Mouse (Mus musculus): ENCODE results near the gene Gm498.
A peak's percentile ranks its signal among the peaks of the same experiment; 100 is the strongest.

The Gm498 gene

DNA sequence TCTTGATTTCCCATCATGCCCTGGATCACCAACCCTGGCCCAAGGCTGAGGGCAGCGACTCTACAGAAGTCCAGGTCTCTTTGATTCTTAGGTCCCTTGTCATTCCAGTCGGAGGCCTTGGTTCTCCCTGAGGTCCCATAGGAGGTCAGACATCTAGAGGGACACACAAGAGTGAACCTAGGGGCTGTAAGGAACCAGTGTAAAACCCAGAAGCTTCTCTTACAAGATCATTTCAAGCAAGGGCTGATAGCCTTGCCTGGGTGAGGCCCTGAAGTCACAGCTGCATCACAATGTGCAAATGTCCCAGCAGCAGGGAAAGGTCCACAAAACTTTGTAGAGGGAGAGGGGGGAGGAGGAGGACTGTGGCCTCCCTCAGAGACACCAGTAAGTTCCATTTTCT, at the start of gene Gm498:
Gene Gm498 (plus strand): TSS at position 301 of the 400 bp plus-strand sequence.
- DNase-seq (ENCODE audit: low spot score), result no peak

DNA sequence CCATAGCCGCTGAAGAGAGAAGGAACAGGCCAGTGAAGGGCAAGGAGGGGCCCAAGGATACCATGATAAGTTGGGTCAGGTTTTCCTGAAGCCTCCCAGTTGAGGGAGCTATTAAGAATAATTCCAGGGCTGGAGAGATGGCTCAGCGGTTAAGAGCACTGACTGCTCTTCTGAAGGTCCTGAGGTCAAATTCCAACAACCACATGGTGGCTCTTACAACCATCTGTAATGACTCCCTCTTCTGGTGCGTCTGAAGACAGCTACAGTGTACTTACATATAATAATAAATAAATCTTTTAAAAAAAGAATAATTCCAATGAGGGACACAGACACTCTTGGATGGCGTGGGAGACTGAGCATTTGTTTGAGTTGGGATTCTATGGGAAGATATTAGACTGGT, 47.4 kb upstream of the Gm498 start:
- DNase-seq (ENCODE audit: low spot score), result no peak

DNA sequence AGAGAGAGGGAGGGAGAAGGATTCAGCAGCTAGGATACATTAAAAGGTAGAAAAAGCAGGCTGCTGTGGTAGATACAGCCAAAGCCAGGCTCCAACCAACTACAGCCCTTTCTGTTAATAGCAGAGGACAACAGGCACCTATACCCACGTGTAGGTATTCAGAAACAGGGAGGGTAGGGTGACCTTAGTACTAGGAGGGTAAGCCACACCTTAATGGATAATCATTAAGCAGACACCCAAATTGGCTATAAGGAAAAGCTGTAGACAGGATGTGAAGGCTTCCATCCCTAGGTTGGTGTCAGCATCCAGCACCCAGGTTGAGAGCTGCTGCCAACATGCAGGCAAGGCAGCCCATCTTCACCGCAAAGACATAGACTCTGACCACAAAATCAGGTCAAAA, 45.4 kb upstream of the Gm498 start:
- no peak for DNase-seq (ENCODE audit: low spot score)

DNA sequence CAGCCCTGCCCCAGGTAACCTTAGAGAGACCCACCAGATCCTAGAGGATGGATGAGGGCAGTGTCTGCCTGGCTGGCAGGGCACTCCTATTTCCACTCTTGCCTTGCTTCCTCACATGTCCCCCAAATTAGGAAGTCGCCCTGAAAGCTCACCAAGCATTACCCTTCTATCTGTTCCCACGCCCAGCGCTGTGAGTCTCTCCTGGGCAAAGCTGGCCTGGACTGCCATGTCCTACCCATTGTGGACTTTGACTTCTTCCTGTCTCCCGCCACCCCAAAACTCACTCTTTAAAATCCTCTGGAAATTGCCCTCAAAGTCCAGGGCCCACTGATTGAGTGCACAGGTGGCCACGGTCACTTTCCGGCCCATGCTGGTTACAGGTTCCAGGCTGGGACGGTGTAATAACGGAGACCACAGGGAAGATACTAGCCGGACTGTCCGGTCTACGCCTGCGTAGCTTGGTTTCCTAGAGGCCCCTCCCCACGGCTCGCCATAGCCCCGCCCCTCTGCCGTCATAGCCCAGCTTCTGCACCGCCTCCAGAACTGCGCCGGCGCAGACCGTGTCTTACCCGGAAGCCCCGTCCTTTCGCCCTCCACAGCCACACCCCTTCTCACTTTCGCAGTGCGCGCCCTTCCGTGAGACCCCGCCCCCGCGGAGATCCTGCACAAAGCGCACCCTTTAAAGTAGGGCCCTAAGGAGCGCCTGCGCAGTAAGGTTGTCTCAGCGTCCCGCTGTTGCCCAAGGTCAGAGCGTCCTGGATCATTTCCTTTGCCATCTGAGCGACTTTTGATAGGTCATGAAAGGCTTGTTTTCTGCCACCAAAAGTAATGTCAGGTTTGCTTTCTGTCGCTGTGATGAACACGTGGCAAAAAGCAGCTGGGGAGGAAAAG, 44.0 kb upstream of the Gm498 start, which contains the start of the genes Nadsyn1 and Dhcr7:
Gene Nadsyn1 (minus strand): TSS at position 475 of the 891 bp plus-strand sequence.
Gene Dhcr7 (plus strand): TSS at position 771 of the 891 bp plus-strand sequence.
- peak; percentile 93 for DNase-seq (ENCODE audit: low spot score)

DNA sequence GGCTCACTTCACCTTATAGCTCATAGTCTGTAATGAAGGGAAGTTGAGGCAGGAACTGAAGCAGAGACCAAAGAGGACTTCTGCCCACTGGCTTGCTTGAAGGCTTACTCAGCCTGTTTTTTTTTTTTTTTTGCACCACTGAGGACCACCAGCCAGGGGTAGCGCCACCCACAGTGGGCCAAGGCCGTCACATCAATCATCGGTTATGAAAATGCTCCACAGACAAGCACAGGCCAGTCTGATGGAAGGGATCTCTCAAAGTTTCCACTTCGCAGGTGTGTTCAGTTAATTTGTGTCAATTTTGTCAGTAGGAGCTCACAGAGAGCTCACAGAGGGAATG, 43.4 kb upstream of the Gm498 start:
- no peak for DNase-seq (ENCODE audit: low spot score)

DNA sequence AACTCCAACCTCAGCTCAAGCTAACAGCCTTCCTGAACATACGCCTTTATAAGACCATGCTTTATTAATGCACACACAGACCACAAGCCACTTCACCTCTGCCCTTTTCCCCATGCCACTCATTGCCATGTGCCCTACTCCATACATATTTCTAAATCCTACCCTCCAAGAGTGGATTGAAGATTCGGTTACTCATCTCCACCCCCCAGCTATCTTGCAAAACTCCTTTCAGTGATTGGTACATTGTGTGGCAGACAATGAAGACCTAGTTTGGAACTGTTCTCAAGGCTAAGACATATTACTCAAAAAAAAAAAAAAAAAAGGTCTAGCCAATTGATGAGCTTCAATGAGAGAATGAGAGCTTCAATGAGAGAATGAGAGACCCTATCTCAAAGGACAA, 39.7 kb upstream of the Gm498 start:
- no peak for DNase-seq (ENCODE audit: low spot score)

DNA sequence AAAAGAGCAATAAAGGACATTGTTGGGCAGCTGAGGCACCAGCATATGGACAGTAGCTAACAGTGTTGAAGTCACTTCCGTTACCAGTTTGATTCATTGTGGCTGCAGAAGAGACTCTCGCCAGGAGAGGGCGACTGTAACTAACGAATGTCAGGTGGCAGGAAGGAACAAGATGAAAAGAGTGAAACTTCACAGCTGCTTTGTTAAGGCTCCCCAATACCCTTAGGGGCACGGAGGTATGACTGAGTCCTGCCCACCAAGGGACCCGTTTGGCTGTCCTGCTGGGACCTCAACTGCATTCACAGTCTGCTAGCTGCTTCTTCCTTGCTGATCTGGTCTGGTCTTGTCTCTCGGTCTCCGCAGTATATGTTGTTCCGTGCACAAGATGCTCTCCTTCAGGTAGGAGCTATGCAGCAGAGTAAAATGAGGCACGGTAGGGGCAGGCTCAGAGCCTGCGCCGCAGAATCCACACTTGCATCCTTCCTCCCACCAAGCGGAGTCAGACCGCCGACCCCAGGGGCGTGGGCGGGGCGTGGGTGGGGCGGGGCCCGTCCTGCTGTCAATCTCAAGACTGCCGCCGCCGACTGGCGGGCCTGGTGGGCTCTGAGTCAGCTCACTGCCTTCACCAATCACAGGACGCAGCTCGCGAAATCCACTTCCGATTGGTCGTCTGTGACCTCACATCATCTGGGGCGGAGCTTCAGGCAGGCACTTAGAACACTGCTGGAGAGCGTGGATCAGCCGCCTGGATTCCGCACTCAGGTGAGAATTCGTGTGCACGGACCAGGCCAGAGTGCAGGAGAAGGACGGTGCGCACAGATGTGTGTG, 36.9 kb upstream of the Gm498 start:
- DNase-seq (ENCODE audit: low spot score), result peak; percentile 68

DNA sequence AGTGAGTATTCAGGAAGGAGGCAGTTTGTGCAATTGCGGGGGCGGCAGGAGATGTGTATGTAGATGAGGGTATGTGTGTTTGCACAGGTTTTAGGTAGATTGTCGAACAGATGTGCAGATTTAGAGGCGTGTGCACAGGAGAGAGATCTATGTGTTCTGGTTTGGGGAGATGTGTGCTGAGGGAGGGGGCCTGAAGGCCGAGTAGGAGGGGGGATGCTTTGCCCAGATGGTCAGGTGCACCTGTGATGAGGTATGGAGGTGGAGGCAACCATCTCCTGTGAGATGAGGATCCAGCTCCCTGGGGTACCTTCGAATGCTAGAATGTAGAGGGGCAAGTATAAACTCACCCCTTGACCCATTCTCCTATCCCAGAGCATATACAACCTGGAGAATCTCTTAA, 36.2 kb upstream of the Gm498 start:
- DNase-seq (ENCODE audit: low spot score), result no peak

DNA sequence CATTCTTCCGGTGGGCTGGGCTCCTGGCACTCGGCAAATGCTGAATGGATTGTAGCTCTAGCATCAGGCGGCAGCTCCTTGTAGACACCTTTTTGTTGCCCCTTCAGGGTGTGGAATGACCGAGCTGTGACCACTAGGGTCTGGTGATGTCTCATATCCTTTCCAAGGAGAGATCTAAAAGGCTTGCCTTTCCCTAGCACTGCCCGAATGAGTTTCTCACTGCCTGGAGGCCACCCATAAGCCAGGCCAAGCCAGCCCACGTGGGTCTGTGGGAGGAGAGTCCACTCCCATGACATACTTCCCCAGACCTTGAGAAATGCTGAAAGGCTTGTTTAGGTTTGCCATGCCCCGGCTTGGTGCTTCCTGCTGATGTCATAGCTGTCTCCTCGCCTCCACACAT, 34.4 kb upstream of the Gm498 start:
- no peak for DNase-seq (ENCODE audit: low spot score)

DNA sequence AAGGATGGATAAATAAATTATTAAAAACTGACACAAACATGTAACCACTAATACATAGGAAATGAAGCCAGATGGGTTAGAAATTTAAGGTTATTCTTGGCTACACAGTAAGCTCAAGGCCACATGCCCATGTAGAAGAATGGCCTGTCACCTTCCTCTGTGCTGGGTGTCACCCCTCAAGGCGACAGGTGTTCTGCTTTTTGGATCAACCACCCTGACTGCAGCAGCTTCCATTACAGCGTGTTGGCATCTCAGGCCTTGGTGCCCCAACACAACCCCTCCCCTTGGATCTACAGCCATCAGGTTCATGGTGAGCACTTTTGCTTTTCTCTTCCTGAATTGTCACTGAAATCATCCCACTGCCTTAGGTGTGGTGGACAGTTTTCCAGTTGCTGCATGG, 34.0 kb upstream of the Gm498 start:
- DNase-seq (ENCODE audit: low spot score), result no peak

DNA sequence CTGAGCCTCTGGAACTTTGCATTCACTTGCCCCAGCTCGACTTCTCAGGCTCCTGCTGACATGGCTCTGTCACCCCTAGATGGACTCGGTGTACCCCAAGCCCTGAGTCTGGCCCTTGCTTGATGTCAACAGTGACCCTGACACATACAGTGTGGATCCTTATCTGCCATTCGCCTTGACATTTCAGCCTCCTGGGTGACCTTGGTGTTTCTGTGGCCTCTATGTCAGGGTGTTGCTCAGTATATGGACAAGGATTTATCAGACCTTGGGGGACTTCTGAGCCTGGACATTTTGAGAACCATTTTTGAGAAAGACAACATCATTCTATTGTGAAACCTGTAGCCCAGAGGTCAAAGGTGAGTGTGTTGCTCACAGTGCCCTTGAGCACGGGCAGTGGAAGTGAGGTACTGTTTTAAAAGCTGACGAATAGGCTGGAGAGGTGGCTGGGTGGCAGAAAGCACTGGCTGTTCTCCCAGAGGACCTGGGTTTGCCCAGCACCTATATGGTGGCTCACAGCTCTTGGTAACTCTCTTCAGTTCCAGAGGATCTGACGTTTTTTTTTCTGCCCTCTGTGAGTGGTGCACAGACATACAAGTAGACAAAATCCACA, 33.0 kb upstream of the Gm498 start:
- DNase-seq (ENCODE audit: low spot score), result no peak

DNA sequence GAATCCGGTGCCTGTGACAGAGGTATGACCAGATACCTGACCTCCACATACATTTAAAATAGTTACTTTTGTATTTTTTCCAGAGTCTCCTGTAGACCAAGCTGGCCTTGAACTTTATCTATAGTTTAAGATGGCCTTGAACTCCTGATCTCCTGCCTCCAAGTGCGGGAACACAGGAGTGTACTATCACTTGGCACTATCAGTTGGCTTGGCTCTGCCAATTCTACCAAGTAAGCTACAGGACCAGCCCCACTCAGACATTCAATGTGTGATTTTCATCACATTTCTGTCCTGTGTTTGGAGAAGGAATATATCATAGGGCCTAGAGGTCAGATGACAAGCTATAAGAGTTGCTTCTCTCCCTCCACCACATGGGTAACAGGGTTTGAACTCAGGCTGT, 32.3 kb upstream of the Gm498 start:
- DNase-seq (ENCODE audit: low spot score), result no peak

DNA sequence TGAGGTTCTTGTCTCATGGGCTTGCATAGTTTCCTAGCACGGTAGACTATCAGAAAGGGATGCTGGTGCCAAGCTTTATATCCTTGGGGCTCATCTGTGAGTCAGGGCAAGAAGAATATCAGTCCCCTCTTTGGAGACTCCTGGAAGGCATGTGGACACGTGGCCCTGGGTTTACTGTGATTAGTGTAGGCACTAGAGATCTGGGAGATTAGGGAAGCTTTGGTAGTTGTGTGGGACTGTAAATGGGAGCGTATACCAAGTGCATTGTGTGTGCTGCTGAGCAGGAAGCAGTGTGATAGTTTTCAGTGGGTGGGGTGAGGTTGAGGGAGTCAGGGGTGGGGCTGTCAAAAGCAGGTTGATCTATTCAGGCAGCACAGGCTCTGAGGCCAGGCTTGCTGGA, 31.7 kb upstream of the Gm498 start:
- no peak for DNase-seq (ENCODE audit: low spot score)

DNA sequence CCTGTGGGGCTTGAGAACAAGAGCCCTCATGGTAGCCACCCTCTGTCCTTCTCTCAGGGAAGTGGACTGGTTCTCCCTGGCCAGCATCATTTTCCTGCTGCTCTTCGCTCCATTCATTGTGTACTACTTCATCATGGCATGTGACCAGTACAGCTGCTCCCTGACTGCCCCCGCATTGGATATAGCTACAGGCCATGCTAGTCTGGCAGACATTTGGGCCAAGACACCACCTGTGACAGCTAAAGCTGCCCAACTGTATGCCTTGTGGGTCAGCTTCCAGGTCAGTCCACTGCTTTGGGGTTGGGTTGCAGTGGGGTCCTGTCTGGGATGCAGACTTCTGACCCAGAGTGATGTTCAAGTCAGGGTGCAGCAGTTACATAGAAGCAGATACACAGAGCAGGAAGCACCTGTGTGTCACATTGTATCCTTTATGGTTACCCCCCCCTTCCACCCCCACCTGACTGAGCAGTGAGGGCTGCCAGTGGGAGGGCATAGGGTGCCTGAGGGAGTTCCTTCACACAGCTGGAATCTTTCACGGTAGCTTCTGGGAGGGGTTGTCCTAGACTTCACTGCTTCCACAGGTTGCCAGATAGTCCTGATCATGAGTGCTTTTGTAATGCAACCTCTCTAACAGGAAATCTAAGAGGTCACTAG, 28.8 kb upstream of the Gm498 start:
- no peak for DNase-seq (ENCODE audit: low spot score)

DNA sequence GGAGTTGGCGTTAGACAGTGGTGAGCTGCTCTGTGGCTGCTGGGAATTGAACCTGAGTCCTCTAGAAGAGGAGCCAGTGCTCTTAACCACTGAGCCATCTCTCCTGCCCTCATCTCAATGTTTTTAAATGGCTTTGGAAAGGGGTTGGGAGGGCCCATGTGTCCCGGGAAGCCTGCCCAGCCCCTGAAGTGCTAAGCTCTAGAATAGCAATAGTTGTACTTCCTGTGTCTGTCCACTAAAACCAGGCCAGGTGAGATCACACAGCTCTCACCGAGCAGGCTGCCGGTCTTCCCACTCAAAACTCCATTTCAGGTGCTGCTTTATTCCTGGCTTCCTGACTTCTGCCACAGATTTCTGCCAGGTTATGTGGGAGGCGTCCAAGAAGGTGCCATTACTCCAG, 26.5 kb upstream of the Gm498 start:
- no peak for DNase-seq (ENCODE audit: low spot score)

DNA sequence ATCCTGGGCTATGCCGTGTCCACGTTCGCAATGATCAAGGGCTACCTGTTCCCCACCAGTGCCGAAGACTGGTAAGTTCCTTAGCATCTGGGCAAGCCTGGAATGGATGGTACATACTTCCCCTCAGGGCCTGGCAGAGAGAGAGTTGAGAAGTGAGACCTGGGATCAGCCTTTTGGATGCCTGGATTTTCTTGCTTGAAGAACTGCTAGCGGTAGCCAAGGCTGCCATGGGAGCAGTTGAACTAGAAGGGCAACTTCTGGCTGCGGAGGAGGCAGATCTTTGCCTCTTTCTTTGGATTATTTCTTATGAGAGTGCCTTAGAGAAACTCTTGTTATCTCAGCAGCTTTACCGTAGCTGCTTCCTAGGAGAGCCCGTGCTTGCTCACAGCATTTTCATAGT, 25.3 kb upstream of the Gm498 start:
- no peak for DNase-seq (ENCODE audit: low spot score)

DNA sequence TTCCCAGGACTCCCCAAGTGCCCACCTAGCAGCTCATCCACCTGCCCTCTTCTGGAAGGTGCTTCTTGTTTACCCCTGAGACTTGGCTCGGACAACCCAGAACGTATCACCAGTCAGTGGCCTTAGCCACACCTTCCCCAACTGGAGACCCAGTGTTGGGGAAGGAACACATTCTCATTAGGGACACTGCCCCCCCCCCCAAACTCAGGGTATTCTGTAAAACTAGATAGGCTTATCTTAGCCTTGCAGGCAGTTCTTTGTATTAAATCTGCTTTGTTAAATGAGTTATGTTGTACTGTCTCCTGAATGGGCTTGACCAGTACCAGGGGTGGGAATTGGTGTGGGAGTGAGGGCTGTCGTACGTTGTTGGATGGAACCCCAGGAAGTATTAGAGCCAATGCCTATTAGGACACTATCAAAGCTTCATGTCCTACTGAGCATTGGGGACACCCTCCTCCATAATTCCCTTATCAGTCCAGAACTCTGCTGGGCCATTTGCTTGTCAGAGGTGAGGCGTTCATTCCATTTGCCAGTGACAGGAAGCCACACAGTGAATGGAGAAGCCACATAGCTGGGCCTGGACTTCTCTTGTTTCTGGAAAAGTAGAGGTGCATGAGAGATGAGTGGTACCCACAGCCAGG, 18.4 kb upstream of the Gm498 start:
- no peak for DNase-seq (ENCODE audit: low spot score)

DNA sequence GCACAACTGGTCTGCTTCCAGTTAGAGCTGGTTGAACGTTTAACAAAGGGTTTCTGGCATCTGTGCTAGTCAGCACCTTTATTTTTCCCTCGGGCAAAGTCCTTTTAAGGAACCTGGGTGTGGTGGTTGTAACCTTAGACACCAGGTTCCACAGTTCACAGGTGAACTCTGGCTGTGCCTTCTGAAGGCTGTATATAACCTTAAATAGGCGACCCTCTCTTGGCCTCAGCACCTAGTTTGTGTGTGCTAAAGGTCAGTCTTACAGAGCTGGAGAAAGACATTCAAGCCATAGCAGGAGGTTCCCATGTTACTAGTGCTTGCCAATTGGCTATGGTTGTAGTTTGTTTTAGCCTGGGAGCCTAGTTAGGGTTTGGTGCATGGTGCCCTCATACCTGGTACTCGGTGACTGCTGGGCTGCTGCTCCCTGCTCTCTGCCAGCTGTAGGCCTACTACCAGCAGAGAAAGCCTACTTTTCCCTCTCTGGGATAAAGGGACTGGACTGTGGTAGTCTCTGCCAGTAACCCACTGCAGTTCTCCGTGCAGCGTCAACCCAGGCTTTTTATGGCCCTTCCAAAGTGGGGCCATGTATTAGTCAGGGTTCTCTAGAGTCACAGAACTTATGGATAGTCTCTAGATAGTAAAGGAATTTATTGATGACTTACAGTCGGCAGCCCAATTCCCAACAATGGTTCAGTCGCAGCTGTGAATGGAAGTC, 17.7 kb upstream of the Gm498 start:
- no peak for DNase-seq (ENCODE audit: low spot score)

DNA sequence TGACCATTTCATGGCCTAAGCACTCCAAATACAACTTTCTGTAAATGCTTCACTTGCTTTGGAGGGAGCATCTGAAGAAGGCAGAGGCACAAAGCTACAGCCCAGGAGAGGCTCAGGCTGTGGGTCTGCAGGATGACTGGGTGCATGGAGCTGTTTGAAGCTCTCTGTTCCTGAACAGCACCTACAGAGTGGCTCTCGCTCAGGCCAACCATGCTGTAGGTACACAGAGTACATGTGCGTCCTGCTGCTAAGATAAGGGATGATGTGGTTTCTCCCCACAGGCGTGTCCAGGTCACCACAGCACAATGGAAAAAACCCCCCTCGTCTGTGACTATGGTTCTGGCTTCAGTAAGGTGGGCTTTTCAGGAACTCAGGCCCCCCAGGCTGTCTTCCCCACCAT, 2.2 kb downstream of the Gm498 start:
- no peak for DNase-seq (ENCODE audit: low spot score)

DNA sequence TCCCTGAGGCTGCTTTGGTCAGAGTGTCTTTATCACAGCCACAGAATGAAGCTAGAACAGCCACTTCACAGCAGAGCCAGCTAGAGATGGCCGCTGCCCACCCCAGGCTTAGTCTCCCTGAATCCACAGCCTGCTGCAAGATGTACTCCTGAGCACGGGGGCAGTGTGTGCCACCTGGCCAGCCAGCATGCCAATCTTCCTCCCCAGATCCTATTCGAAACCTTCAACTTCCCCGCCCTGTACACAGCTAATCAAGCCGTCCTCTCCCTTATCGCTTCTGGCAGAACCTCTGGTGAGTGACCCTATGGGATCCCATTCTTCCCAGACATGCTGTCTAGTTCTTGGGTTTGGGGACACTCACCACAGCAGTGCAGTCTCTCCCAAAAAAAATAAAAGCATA, 17.1 kb downstream of the Gm498 start:
- no peak for DNase-seq (ENCODE audit: low spot score)

DNA sequence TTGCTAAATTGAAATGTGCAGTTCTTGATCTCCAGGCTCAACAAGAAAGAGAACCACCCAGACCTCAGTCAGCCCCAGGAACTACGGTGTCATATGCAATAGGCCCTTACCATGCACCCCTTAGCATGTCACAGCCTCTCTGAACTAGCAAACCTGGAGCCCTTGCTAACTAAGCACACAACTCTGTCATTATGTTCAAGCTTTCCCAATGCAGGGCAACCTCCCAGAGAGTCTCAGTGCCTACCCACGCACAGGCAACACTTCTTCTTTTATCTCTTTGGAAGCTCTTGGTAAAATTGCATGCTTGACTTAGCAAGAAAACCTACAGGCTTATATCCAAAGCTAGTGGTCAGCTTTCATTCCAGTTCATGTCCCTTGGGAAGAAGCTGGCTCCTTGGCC, 24.5 kb downstream of the Gm498 start:
- DNase-seq (ENCODE audit: low spot score), result no peak
